Mouse (Mus musculus): Measurements from ENCODE around the gene Usf1. TPM values are rescaled to one million over a fixed set of nuclear protein-coding genes. Genes with fewer than 3 reads are reported as not detected.

Gene Usf1
- polyA plus RNA-seq, 1 experiment from 2014 or later: 20.9 TPM

DNA sequence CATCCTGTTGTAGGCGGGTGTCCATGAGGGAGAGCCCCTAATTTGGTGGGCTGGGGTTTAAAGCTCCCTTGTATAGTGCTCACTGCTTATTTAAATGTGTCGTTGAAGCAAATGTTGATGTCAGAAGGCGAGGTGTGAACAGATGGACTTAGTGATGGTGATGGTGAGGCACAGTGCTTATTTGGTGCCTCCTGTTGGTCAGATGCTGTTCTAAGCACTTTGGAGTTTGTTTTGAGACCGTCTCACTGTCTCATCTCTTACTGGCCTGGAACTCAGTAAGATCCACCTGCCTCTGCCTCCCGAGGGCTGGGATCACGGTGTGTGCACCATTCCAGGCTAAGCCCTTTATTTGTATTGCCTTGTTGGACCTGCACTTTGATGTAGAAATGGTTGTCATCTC, 43.8 kb downstream of the Usf1 start:
- 65% methylated on average over 6 of the region's 6 CpGs for WGBS (ENCODE audit: insufficient replicate concordance)
- Histone ChIP-seq H3K9ac (no peak overlapping the region), H3K27ac (no peak overlapping the region), H3K9me3 (replicated peaks) (no peaks in the 10 kb centered on the region), H3K4me2 (no peak overlapping the region), H3K4me1 (replicated peaks) (peaks cover 7% of the 10 kb centered on the region), H3K4me3 (replicated peaks) (no peak overlapping the region), H3K27me3 (no peaks in the 10 kb centered on the region), H3K36me3 (no peaks in the 10 kb centered on the region)
- ATAC-seq (ENCODE audit: low read depth): no peak
- DNase-seq: no peak

- WGBS (ENCODE audit: insufficient replicate concordance): 80% methylated on average over 1 of the region's 1 CpGs
- no peaks in the 10 kb centered on the region for H3K9me3 ChIP-seq (replicated peaks)
- DNase-seq (no peak), ATAC-seq (ENCODE audit: low read depth) (no peak)
- peaks cover 4% of the 10 kb centered on the region for H3K4me1 ChIP-seq (replicated peaks)
- H3K27me3 ChIP-seq: no peaks in the 10 kb centered on the region
- peaks cover 19% of the 10 kb centered on the region for H3K36me3 ChIP-seq
- H3K9ac ChIP-seq: no peak overlapping the region
- H3K27ac ChIP-seq: no peak overlapping the region
- no peak overlapping the region for H3K4me3 ChIP-seq (replicated peaks)
- no peak overlapping the region for H3K4me2 ChIP-seq
Observed at GRCm38 (mm10) chr1:171457568-171457967, 46.5 kb downstream of the Usf1 start.

GRCm38 (mm10) chr1:171459791-171460190, 48.7 kb downstream of the Usf1 start:
- H3K27ac ChIP-seq: no peak overlapping the region
- H3K4me2 ChIP-seq: no peak overlapping the region
- H3K4me1 ChIP-seq (replicated peaks): no peaks in the 10 kb centered on the region
- no peaks in the 10 kb centered on the region for H3K27me3 ChIP-seq
- DNase-seq (no peak), ATAC-seq (ENCODE audit: low read depth) (no peak)
- no peak overlapping the region for H3K4me3 ChIP-seq (replicated peaks)
- no peak overlapping the region for H3K9ac ChIP-seq
- WGBS (ENCODE audit: insufficient replicate concordance): 76% methylated on average over 5 of the region's 5 CpGs
- H3K36me3 ChIP-seq: peaks cover 30% of the 10 kb centered on the region
- no peaks in the 10 kb centered on the region for H3K9me3 ChIP-seq (replicated peaks)

- ATAC-seq (ENCODE audit: low read depth) (no peak), DNase-seq (no peak)
- no peaks in the 10 kb centered on the region for H3K4me1 ChIP-seq (replicated peaks)
- no peaks in the 10 kb centered on the region for H3K27me3 ChIP-seq
- no peaks in the 10 kb centered on the region for H3K9me3 ChIP-seq (replicated peaks)
- 83% methylated on average over 21 of the region's 22 CpGs for WGBS (ENCODE audit: insufficient replicate concordance)
- no peak overlapping the region for H3K9ac ChIP-seq
- H3K4me2 ChIP-seq: no peak overlapping the region
- H3K4me3 ChIP-seq (replicated peaks): no peak overlapping the region
- no peak overlapping the region for H3K27ac ChIP-seq
- H3K36me3 ChIP-seq: peaks cover 30% of the 10 kb centered on the region
Observed at GRCm38 (mm10) chr1:171460551-171461503, 49.7 kb downstream of the Usf1 start.

DNA sequence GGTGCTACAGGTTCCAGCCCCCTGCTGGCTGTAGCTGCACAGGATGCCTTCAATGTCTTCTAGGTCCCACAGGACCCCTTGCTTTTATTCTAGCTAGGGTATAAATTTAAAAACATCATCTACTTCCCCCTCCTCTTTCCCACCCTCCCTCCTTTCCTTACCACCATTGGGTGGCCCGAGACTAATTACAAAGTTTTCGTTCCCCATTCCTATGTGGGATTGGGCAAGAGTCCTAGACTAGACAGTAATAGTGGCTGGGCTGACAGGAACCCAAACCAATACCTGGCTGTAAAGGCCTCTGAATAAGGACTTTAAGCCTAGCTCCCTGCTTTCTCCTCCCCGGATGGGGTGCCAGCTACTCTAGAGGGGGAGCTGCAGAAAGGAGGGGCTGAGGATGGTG, 52.0 kb downstream of the Usf1 start:
- Histone ChIP-seq H3K27me3 (no peaks in the 10 kb centered on the region), H3K9me3 (replicated peaks) (no peaks in the 10 kb centered on the region), H3K4me1 (replicated peaks) (no peaks in the 10 kb centered on the region), H3K9ac (no peak overlapping the region), H3K4me2 (no peak overlapping the region), H3K36me3 (peaks cover 30% of the 10 kb centered on the region), H3K4me3 (replicated peaks) (no peak overlapping the region), H3K27ac (no peak overlapping the region)
- 66% methylated on average over 3 of the region's 3 CpGs for WGBS (ENCODE audit: insufficient replicate concordance)
- no peak for DNase-seq
- no peak for ATAC-seq (ENCODE audit: low read depth)

DNA sequence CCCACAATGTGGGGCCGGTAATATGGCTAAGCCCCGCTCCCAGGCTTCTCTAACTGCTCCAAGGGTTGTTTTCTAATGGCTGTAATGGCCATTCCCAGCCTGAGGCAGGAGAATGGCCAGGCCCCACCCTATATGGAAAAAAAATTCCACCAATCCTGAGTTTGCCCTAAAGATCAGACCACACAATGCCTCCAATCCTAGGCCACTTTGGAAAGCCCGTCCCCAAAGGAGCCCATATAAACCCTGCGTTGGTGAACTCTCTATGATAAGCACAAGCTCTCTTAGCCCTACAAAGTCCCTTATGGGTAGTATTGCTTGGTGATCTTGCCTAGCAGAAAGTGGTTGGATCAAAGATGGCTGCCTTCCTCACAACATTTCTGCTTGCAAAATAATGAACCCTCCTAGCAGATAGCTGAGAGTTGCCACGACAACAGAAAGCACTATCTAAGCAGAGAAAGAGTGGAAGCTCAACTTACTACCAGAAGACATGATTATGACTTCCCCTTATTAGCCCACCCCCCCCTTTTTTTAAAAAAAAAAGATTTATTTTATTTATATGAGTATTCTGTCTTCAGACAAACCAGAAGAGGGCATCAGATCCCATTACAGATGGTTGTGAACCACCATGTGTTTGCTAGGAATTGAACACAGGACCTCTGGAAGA, 54.8 kb downstream of the Usf1 start:
- Histone ChIP-seq H3K36me3 (peaks cover 26% of the 10 kb centered on the region), H3K4me2 (no peak overlapping the region), H3K4me3 (replicated peaks) (no peak overlapping the region), H3K4me1 (replicated peaks) (no peaks in the 10 kb centered on the region), H3K27me3 (no peaks in the 10 kb centered on the region), H3K9me3 (replicated peaks) (no peaks in the 10 kb centered on the region), H3K9ac (no peak overlapping the region), H3K27ac (no peak overlapping the region)
- WGBS (ENCODE audit: insufficient replicate concordance): 57% methylated on average over 5 of the region's 5 CpGs
- no peak for ATAC-seq (ENCODE audit: low read depth)
- DNase-seq: no peak

- H3K4me2 ChIP-seq: no peak overlapping the region
- H3K27me3 ChIP-seq: no peaks in the 10 kb centered on the region
- ATAC-seq (ENCODE audit: low read depth) (no peak), DNase-seq (no peak)
- H3K9me3 ChIP-seq (replicated peaks): no peaks in the 10 kb centered on the region
- H3K27ac ChIP-seq: no peak overlapping the region
- no peak overlapping the region for H3K4me3 ChIP-seq (replicated peaks)
- 38% methylated on average over 4 of the region's 4 CpGs for WGBS (ENCODE audit: insufficient replicate concordance)
- peaks cover 21% of the 10 kb centered on the region for H3K36me3 ChIP-seq
- H3K9ac ChIP-seq: no peak overlapping the region
- no peaks in the 10 kb centered on the region for H3K4me1 ChIP-seq (replicated peaks)
Observed at GRCm38 (mm10) chr1:171466565-171466964, 55.5 kb downstream of the Usf1 start.

Other genes with a start within 250 kb of the Usf1 start
- 1.5 and 1.8 TPM in 2 replicates for gene Pcp4l1, start 215.0 kb upstream of the Usf1 start, polyA plus RNA-seq (2015; fragmentation: Nextera tagmentation; extraction: Ambion mirVana)
- 0.39 and 0.52 TPM in 2 replicates for gene Nr1i3, start 197.3 kb upstream of the Usf1 start, polyA plus RNA-seq (2015; fragmentation: Nextera tagmentation; extraction: Ambion mirVana)
- 19.3 and 21.4 TPM in 2 replicates for gene Tomm40l, start 188.8 kb upstream of the Usf1 start, polyA plus RNA-seq (2015; fragmentation: Nextera tagmentation; extraction: Ambion mirVana)
- gene Apoa2, start 186.3 kb upstream of the Usf1 start, polyA plus RNA-seq (2015; fragmentation: Nextera tagmentation; extraction: Ambion mirVana): 3,578 and 3,897 TPM in 2 replicates
- gene Fcer1g, start 176.9 kb upstream of the Usf1 start, polyA plus RNA-seq (2015; fragmentation: Nextera tagmentation; extraction: Ambion mirVana): 68.2 and 69.6 TPM in 2 replicates
- 0.43 and 0.46 TPM in 2 replicates for gene Adamts4, start 160.9 kb upstream of the Usf1 start, polyA plus RNA-seq (2015; fragmentation: Nextera tagmentation; extraction: Ambion mirVana)
- 152 and 167 TPM in 2 replicates for gene Ndufs2, start 159.9 kb upstream of the Usf1 start, polyA plus RNA-seq (2015; fragmentation: Nextera tagmentation; extraction: Ambion mirVana)
- gene B4galt3, start 141.0 kb upstream of the Usf1 start, polyA plus RNA-seq (2015; fragmentation: Nextera tagmentation; extraction: Ambion mirVana): 24.9 and 26.5 TPM in 2 replicates
- gene Ppox, start 130.1 kb upstream of the Usf1 start, polyA plus RNA-seq (2015; fragmentation: Nextera tagmentation; extraction: Ambion mirVana): 174 and 175 TPM in 2 replicates
- gene Usp21, start 123.3 kb upstream of the Usf1 start, polyA plus RNA-seq (2015; fragmentation: Nextera tagmentation; extraction: Ambion mirVana): 25.8 and 26.7 TPM in 2 replicates
- gene Ufc1, start 116.3 kb upstream of the Usf1 start, polyA plus RNA-seq (2015; fragmentation: Nextera tagmentation; extraction: Ambion mirVana): 53.3 and 57.1 TPM in 2 replicates
- gene Dedd, start 82.2 kb upstream of the Usf1 start, polyA plus RNA-seq (2015; fragmentation: Nextera tagmentation; extraction: Ambion mirVana): 20.3 and 22.7 TPM in 2 replicates
- gene Nit1, start 65.7 kb upstream of the Usf1 start, polyA plus RNA-seq (2015; fragmentation: Nextera tagmentation; extraction: Ambion mirVana): 24.1 and 29.1 TPM in 2 replicates
- 60.9 and 66.8 TPM in 2 replicates for gene Pfdn2, start 65.6 kb upstream of the Usf1 start, polyA plus RNA-seq (2015; fragmentation: Nextera tagmentation; extraction: Ambion mirVana)
- 0.13 and 0.18 TPM in 2 replicates for gene Klhdc9, start 50.5 kb upstream of the Usf1 start, polyA plus RNA-seq (2015; fragmentation: Nextera tagmentation; extraction: Ambion mirVana)
- gene Nectin4, start 41.2 kb upstream of the Usf1 start, polyA plus RNA-seq (2015; fragmentation: Nextera tagmentation; extraction: Ambion mirVana): 0.08 and 0.14 TPM in 2 replicates
- 3.3 and 3.8 TPM in 2 replicates for gene Arhgap30, start 22.4 kb upstream of the Usf1 start, polyA plus RNA-seq (2015; fragmentation: Nextera tagmentation; extraction: Ambion mirVana)
- 1.3 and 1.6 TPM in 2 replicates for gene Tstd1, start 7.6 kb downstream of the Usf1 start, polyA plus RNA-seq (2015; fragmentation: Nextera tagmentation; extraction: Ambion mirVana)
- 20.6 and 24.3 TPM in 2 replicates for gene F11r, start 26.2 kb downstream of the Usf1 start, polyA plus RNA-seq (2015; fragmentation: Nextera tagmentation; extraction: Ambion mirVana)
- gene Alyref2, start 92.2 kb downstream of the Usf1 start, polyA plus RNA-seq (2015; fragmentation: Nextera tagmentation; extraction: Ambion mirVana): 3.5 and 3.7 TPM in 2 replicates
- gene Itln1, start 124.0 kb downstream of the Usf1 start, polyA plus RNA-seq (2015; fragmentation: Nextera tagmentation; extraction: Ambion mirVana): not detected in 2 replicates
- gene Cd244a, start 147.9 kb downstream of the Usf1 start, polyA plus RNA-seq (2015; fragmentation: Nextera tagmentation; extraction: Ambion mirVana): 0.37 and 0.46 TPM in 2 replicates
- 0.95 and 1.4 TPM in 2 replicates for gene Ly9, start 196.1 kb downstream of the Usf1 start, polyA plus RNA-seq (2015; fragmentation: Nextera tagmentation; extraction: Ambion mirVana)
- not detected in 2 replicates for gene Slamf7, start 241.7 kb downstream of the Usf1 start, polyA plus RNA-seq (2015; fragmentation: Nextera tagmentation; extraction: Ambion mirVana)

All from liver, embryonic 13.5 days (tissue).